Mouse (Mus musculus) embryonic fibroblast, embryonic 13.5 days (primary cell): ENCODE data around the gene Grap2.

ENCODE experiments used
- CTCF ChIP-seq: IDR thresholded peaks from 2 replicates; pipeline ENCODE4 v1.5.1; 2011; ENCODE audit warnings: mild to moderate bottlenecking, control low read depth, low read length, moderate library complexity, borderline replicate concordance; ENCODE audit not compliant: insufficient read depth
- POLR2A ChIP-seq: IDR thresholded peaks from 2 replicates; pipeline ENCODE4 v1.6.1; 2011; ENCODE audit warnings: low read depth, mild to moderate bottlenecking, control low read depth, low read length, moderate library complexity

DNA sequence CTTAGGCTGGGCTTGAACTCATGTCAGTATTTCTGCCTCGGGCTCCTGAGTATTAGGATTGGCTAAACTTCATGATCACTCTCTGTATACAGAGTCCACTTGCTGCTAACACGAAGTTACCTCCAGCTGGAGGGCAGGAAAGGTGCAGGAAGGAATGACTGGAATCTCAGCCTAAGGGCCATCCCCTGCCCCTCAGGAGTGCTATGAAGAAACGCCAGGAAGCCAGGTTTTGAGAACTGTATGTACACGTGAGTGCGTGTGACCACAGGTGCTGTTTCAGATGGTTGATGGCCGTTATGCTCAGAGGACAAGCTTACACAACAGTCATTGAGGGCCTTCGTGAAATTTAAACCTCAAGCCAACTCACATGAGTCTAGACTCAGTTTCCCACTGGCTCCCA, 3.2 kb upstream of the Grap2 start:
- TF ChIP-seq POLR2A (no peak), CTCF (no peak)
